Mouse (Mus musculus) natural killer cell, adult 2 months (primary cell): Measurements from ENCODE around the gene Ccdc97.

Source experiments
- DNase-seq, 2 experiments: peaks; one replicate each; pipeline ENCODE4 v3.0.0; 2022; ENCODE audit warnings: low spot score in 2 of 2

Gene Ccdc97

DNA sequence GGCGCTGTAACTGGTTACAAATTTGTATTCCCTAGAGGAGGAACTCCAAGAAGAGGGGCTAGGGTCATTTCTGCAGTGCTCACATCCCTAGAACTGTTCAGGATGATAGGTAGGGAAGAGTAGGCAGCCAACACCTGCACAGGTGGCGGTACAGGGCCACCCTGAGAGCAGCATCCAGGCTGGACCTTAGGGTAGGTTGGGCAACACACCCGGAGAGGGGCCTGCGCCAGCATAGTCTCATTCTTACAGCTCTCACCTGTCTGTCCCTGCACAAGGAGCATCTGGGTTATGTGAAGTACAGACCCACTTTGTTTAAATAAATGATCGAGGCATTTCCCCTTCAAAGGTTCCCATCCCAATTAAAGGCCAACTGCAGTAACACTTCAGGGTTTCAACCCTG lies 1.9 kb upstream of the Ccdc97 start:
- DNase-seq = no peak

DNA sequence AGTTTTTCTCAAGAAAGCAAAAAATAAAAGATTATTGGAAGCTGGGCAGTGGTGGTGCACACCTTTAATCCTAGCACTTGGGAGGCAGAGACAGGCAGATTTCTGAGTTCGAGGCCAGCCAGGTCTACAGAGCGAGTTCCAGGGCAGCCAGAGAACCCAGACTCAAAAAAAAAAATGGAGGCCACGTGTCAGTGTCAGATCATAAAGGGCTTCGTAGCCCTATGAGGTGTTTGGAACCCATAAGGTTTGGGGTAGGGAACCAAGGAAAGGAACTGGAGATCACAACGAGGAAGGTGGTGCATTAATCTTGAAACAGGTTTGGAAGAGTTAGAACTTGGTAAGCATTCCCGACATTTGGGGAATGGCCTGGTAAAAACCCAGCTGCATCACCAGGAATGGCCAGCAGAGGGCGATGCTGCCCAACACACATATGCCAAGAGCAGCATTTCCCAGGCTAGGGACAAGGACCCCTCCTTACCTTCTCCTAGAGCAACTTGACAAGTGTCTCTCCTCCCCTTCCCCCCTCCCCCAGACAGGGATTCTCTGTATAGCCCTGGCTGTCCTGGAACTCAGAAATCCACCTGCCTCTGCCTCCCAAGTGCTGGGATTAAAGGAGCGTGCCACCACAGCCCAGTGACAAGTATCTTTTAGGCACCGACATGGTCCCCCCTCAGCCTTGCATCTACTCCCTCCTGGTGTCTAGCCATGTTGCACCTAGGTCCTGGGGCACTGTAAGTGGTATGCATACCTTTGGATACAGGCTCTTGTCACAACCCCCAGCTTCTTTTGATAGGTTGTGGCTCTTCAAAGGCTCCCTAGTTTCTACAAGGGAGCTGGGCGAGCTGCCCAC lies 1.1 kb upstream of the Ccdc97 start:
- peak; percentile 53 to 59 for DNase-seq

DNA sequence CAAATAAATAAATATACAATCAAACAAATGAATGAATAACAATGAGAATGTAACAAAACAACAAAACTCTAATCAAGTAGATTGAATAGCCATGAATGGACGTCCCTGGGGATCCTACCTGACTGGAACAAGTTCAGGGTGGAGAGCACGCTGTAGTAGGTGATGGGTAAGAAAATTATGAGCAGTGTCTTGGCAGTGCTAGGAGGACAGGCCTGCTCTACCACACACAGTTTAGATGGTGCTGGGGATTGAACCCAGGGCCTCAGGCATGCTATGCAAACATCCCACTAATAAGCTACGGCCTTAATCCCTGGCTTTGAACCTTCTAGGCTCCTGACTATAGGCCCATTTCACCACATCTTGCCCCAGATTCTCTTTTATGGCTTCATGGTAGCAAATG lies 1.4 kb downstream of the Ccdc97 start:
- no peak for DNase-seq

DNA sequence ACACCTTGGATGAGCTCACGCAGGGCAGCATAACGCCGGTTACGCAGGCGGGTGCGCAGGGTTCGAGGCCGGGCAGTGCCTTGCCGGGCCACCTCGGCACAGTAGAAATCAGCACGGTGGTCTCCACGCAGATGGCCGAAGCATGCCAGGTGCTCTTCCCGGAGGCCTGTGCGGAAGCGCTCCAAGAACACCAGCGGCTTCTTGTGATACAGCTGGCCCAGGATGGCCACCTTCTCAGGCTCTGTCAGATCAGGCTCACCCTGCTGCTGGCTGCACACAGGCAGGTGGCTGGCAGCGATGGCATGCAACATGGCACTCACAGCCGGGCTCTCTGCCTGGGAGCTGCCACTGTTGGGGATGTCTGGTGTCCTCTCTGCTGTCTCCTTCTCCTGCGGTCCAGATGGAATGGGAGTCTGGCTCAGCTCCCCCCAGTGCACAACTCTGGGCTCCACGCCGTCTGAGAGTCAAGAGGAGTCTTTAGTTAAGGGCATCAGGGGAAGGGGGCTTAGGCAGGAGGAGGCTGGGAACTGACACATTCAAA lies 3.1 kb downstream of the Ccdc97 start:
- DNase-seq = no peak

DNA sequence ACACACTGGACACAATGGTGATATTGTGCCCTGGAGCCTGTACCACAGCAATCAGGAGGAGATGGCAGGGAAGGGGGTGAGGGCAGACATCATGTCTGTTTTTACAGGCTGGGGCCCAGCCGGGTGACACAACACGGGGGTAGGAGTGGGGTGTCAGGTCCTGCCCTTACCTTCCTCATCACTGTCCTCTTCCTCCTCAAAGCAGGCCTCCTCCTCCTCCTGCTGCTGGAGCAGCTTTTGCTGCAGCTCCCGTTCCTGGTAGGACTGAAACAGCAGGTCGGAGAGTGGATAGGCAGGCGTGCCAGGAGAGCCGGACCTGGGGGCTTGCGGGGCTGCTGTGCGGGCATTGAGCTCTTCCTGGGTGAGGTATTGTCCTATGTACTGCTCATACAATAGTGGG lies 4.3 kb downstream of the Ccdc97 start:
- DNase-seq = no peak

DNA sequence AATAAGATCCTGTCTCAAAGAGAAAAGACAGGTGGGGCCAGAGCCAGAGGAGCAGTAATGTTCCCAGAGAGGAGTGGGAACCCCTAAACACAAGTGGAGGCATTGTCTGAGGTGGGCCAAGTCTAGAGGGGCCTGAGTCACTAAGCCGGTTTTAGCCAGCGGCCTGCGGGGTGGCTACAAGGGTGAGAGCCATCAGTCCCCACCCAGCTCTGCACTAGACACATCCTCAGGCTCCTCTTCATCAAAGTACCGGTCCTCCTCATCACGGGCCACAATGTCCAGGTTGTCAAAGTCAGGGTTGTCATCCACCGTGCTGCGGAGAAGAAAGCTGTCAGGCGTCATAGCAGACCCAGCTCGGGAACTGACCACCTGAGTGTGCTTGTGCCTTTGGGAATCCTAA lies 6.1 kb downstream of the Ccdc97 start:
- DNase-seq = no peak

DNA sequence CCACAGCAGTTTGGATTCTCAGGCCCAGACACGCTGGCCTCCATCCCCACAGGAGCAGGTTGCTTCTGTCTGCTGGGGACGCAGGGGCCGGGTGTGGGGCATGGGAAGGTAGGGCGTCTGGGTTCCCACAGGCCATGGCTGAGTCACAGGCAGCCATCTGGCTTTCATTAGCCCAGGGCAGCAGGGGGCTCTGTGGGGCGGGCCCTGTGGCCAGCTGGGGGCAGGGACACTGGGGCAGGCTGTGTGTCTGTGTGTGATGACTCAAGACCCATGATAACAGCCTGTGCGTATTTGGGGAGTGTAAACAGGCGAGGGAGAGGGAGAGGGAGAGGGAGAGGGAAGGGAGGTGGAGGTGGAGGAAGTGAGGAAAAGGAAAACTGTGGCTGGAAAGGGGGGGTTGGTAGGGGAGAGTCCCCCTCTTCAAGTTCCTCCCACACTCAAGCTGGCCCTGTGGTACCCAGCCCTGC lies 7.1 kb downstream of the Ccdc97 start:
- DNase-seq = peak; percentile 35 to 47

DNA sequence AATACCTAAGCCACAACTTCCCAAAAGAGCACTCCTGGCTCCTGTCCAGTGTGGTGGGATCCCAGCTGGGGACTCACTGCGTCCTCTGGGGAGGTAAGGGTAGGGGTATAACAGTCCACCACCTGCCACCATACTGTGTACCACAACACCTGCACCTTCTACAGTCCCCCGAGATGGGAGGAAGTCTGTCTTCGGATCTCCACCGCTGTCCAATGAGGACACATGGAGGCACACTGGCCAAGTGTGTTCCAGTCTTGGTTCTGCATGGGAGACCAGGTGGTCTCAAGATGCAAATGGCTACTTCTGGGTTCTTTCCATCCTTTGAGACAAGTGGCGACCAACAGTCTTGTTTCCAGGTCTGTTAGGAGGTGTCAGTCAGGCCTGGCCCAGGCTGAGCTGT lies 7.7 kb downstream of the Ccdc97 start:
- DNase-seq = no peak

DNA sequence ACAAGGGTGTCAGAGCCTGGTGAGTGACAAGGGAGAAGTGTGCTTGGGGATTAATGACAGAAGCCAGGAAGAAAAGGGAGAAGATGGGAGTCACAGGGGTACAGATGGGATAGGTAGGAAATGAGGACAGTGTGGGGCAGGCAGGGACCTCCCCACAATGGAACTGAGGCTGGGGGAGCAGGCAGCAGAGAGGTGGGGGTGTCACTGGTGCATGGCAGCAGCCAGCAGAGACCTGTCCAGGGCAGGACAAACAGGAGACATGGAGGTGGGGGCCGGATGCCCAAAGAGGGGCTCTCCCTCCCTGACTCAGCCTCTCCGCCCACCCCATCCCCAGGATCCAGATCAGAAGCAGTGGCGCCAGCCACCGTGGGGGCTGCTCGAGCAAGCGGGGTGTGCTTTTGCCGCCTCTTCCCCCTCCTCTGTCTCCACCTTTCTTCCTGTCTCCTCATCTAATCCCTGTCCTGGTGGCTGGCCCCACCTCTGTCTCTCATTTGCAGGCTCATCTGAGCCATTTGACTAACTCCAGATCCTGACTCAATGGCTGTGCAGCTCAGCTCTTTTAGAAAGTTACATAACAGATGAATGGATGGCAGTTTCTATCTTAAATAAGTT lies 8.3 kb downstream of the Ccdc97 start:
- DNase-seq = peak in 1 of 2 experiments; percentile 17

DNA sequence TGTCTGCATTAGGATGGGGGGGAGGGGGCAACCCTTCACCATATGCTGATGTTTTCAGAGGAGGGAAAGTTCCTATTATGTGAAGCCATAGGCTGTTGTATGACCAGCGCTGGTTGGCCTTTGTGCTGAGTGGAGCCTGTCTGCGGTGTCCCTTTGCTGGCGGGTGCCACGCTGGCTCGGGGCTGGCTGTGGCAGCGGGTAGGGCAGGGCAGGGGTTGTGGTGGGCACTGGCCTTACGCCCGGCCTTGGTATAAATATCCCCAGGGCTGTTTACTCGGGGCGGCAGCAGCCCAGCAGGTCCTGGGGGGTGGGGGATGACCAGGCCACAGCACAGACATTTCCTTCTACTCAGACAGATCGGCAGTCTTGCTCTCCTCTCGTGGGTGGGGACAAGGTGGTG lies 8.9 kb downstream of the Ccdc97 start:
- peak; percentile 66 to 77 for DNase-seq

DNA sequence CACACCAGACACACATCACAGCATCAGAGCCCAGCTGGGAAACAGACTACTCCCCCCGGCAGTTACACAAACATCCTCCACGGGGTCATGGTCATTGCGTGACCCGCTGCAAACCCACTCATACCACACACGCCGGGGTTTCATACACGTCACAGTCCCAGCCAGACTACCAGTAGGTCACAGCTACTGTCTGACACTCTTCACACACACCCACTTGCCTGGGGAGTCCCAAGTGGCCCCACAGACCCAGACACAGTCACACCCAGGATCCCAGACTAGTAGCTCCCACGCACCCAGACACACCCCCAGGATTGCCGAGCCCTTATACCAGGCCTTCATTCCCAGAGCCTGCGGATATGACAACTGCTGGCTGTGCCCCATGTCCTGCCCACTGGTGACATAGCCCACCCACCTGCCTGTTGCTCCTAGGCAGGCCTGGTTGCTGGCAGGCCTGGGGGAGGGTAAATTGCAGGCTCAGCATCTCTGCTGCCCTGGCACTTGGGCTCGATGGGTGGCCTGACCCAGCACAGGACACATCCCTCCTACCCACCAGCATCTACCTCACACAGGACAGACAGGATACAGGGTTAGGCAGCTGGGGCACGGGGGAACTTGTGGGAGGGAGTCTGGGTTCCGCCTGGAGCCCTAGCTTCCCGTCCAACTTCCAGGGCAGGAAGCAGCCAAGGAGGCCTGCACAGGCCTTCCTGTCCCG lies 11.2 kb downstream of the Ccdc97 start:
- DNase-seq = peak; percentile 87 to 93

DNA sequence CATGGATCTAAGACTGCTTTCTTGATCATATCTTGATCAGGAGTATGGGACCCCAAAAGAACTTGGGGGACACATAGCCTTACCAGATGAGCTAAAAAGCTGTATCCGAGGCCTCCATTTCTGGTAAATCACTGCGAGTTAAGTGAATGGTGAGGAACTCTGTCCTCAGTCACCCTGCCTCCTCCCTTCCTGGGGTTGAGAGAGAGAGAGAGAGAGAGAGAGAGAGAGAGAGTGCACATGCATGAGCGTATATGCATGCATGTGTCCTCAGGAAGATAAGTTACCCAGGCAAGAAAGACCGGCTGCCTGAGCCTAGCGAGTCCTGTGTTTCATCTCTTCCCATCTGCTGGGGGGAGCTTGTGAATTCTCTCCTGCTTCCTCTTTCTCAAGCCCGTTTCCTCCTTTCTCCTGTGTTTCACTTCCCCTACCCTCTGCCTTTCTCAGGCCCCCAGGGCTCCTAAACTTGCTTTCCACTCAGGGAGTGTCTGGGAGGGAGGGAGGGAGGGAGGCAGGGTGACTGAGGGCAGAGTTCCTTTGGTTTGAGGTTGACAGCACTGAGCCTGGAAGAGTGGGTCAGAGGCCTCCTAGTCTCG lies 12.2 kb downstream of the Ccdc97 start:
- DNase-seq = peak in 1 of 2 experiments; percentile 29

DNA sequence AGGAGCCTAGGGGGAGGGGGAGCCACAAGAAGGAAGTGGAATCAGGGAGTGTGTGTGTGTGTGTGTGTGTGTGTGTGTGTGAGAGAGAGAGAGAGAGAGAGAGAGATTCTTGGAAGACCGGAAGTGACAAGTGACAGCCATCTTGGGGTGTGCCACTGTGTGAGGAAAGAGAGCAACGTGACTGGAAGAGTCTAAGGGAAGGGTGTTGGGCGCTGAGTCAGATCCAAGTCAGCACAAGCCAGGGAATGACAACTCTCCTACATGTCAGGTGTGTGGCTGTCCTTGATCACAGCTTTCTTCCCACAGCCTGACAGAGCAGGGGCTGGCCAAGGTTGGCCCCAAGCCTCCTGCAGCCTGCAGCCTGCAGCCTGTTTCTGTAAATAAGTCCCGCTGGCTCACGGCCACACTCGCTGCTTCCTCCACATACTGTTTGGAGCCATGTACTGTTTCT lies 13.1 kb downstream of the Ccdc97 start:
- DNase-seq = peak in 1 of 2 experiments; percentile 21

DNA sequence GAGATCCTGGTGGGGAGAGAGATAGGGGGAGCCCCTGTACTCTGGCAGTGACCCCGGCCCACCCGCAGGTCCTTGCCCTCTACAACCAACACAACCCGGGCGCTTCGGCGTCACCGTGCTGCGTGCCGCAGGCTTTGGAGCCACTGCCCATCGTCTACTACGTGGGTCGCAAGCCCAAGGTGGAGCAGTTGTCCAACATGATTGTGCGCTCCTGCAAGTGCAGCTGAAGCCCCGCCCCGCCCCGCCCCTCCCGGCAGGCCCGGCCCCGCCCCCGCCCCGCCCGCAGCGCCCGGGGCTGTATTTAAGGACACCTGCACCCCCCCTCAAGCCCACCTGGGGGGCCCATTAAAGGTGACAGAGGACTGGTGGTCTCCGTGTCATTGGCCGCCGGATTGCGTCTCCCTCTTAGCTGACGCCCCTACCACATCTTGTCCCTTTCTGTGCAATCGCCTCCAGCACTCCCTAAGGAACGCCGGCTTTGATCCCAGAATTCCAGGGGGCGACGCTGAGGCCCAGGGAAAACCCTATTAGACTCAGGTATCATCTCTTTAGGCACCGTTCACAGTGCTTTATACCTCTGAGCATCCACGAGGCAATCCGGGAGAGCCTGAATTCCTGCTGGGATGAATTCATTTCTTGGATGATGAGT lies 14.0 kb downstream of the Ccdc97 start:
- no peak for DNase-seq

DNA sequence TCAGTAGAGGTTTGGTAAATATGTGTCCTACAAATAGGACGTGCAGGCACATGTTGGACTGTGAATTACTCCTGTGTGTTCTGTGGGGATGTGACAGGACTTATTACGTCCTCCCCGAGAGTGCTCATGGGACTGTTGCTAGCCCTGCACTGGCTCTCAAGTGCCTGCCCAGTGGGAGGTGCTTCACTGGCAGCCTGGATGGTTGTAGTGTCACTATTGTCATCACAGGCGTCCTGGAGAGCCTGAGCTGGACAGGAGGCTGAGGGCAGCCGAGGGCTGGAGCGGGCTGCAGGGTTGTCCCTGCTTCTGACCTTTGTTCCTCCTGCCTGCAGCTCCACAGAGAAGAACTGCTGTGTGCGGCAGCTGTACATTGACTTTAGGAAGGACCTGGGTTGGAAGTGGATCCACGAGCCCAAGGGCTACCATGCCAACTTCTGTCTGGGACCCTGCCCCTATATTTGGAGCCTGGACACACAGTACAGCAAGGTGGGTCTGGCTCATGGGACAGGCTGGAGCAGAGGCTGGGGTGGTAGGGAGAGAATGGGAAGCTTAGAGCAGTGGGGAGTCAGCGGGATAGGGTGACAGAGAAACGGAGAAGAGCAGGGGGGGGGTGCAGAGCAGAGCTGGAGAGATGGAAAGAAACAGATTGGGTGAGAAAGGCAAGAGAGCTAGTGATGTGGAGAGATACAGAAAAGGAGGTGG lies 14.9 kb downstream of the Ccdc97 start:
- no peak for DNase-seq

DNA sequence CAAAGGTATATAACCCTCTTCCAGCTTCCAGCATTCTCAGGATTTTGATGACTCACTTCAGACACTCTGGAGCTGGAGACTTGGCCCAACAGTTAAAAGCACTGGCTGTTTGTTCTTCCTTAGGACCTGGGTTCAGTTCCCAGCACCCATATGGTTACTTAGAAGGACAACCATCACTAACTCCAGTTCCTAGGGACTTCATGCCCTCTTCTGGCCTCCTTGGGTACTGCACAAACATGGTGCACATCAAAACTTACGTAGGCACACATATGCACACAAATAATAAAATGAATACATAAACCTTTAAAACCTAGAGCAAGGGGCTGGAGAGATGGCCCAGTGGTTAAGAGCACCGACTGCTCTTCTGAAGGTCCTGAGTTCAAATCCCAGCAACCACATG lies 16.5 kb downstream of the Ccdc97 start:
- DNase-seq = peak in 1 of 2 experiments; percentile 49

DNA sequence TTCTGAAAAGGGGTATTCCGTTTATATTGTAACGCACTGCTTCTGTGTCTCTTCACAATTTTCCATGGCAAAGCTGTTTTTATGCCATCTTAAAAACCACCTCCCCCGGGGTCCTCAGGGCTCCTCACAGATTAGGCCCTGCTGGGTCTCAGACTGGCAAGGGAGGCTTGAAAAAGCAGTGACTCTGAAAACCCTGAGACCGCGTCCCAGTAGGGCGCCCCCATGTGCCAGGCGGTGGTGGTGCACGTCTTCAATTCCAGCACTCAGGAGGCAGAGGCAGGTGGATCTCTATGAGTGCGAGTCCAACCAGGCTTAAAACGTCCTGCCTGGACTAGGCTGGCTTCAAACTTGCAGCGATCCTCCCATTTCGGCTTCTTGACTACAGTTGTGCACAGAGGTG lies 18.2 kb downstream of the Ccdc97 start:
- peak; percentile 35 to 51 for DNase-seq

DNA sequence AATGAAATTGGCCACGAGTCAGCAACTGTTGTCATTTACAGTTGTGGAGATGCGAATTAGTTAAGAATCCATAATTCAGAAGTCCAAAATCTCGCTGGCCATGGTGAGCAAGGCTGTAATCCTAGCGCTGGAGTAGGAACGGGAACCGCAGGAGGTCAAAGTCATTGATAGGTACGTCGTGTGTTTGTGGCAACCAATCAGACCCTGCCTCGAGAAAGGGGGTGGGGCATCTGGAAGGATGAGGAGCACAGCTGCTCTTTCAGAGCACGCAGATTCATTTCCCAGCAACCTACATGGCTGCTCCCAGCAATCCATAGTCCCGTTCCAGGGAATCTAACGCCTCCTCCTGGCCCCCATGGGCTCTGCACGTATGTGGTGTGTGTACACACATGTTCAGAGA lies 19.0 kb downstream of the Ccdc97 start:
- DNase-seq = no peak

DNA sequence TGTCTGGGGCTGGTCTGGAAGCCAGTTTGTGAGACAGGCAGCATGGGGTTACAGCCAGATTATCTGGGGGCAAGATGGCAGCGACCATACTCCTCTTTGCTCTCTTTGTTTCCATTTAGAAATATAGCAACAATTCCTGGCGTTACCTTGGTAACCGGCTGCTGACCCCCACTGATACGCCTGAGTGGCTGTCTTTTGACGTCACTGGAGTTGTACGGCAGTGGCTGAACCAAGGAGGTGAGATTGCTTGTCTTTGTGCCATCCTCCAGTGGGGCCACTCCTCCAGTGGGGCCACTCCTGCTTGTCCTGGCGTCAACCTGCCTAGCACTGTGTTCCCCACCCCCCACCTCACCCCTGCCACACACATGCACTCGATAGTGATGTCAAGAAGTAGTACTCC lies 24.8 kb downstream of the Ccdc97 start:
- no peak for DNase-seq

DNA sequence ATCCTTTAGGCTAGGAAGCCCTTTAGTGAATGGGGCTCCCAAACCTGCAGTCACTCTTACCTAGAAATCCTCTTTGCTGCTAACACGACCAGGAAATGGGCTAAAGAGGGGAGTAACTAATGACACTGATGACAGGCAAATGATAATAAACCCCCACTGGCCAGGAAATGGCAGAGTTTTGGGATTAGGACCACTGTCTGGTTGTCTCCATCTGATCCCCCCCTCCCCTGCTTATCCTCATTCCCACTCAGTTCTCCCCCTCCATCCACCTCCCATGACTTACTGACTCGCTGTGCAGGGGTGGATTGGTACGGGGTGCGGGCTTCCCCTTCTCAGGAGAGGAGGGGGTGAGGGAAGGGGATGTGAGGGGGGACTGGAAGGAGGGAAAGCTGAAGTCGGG lies 28.8 kb downstream of the Ccdc97 start:
- DNase-seq = no peak

DNA sequence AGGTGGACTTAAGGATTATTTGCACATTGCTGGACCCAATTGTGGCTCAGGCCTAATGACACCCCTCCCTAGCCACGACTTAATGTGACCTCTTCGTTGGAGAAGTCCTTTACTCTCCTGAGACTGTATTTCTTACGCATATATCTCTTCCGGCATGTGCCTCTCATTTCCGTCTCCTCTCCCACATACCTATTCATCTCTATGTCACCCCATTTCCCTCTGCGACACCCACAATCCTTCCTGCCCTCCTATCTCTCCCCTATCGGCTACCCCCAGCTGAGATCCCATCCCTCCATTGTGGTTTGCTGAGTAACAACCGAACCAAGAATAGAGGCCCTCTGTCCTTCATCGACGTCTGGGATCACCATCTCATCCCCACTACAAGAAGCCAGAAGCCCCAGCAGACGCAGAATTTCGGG lies 29.3 kb downstream of the Ccdc97 start:
- no peak for DNase-seq
